Mouse (Mus musculus) brain, embryonic 14.5 days (tissue): Measurements from ENCODE around the gene Pskh1.

Experiments used
- CTCF ChIP-seq: fragments of 200-500 bp; IDR thresholded peaks from 2 replicates; pipeline ENCODE4 v1.5.1; 2012; ENCODE audit warnings: inconsistent platforms, mild to moderate bottlenecking, moderate library complexity, borderline replicate concordance; ENCODE audit not compliant: insufficient read depth, insufficient read length; ENCODE audit errors: extremely low read depth
- POLR2A ChIP-seq: fragments of 200-500 bp; IDR thresholded peaks from 2 replicates; pipeline ENCODE4 v1.6.1; 2012; ENCODE audit warnings: mild to moderate bottlenecking, inconsistent platforms, borderline replicate concordance; ENCODE audit not compliant: poor library complexity, insufficient read depth, insufficient read length, severe bottlenecking; ENCODE audit errors: extremely low read depth

DNA sequence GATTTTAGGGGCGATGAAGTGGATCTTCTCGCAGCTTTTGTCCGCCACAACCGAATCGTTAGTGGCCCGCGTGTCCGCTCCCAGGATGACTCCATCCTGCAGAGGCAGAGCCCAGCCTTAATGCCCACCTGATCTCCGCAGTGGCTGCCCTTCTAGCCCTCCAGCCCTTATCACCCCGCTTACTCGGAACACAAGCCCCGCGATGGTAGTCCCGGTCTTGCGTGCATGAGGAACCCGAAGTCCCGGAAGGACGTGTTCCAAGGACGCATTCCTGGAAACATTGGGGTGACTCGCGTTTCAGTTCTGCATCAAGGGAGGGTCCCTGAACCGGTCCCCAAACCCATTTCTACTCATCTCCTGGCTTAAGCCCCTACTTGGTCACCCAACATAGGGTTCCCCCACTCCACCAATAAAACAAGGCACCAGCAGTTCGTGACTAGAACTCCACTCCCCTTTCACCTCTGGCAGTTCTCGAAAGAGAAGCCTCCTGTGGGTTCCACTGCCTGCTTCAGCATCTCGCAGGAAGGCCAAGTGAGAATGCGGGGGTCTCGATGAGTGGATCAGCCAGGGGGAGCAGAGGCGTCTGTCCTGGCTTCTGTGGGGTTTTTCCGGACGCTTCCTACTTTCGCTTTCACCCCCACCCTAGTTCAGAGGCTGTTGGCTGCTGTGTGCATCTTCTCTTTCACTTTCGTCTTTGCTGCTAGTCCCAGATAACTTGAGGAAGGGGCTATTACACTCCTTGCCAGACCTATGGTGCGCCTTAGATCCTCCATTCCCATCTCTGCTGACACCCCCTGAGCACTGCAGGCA lies 37.5 kb downstream of the Pskh1 start:
- TF ChIP-seq CTCF, result no peak
- no peak for TF ChIP-seq POLR2A
